ENCODE assay signal across 24 mouse cellular contexts in genomic region chr9:50904196-50904847, GRCm38 (mm10). TPM values are rescaled to one million over a fixed set of nuclear protein-coding genes. Genes with fewer than 3 reads are reported as not detected.
A peak's percentile ranks its signal among the peaks of the same experiment; 100 is the strongest.
DNase-seq lines count a peak whose midpoint lies in the region; TF ChIP-seq lines count a peak whose summit lies in the region.
"Had no signal": no experiment of that assay in that cellular context is flagged by ENCODE, and none has a peak within 500 bp of the region (broad histone marks: within the 10 kb centered on the region; RNA-seq: fewer than 3 reads in every experiment).

No protein-coding gene starts in this region.

- peaks cover 14% of the 10 kb centered on the region for H3K4me1 ChIP-seq in spleen, adult 2 months (ENCODE audit: control insufficient read depth, insufficient read depth, insufficient read length)
- peaks cover 13 to 39% of the 10 kb centered on the region in 2 experiments for H3K4me1 ChIP-seq in CH12.LX (ENCODE audit: control insufficient read depth in 1 of 2, insufficient read depth in 2 of 2)
- H3K4me1 ChIP-seq: forebrain, embryonic 12.5 days had no signal

- no peak overlapping the region for H3K9ac ChIP-seq in CH12.LX (ENCODE audit: insufficient read depth, low read depth)
- H3K9ac ChIP-seq: embryonic facial prominence, embryonic 13.5 days; forebrain, embryonic 12.5 days; limb, embryonic 13.5 days; liver, embryonic 14.5 days; lung, embryonic 14.5 days; midbrain, embryonic 15.5 days had no signal

- no peak for DNase-seq in spleen, adult 2 months (ENCODE audit: low read depth in 1 of 2, low spot score in 2 of 2)
- no peak for DNase-seq in spleen, postnatal 10 days (ENCODE audit: low spot score in 2 of 2)
- DNase-seq in A20 (ENCODE audit: low read depth, low spot score) = peak; percentile 37
- DNase-seq in CH12.LX (ENCODE audit: extremely low read depth) = peak; percentile 16
- DNase-seq in naive thymus-derived CD4-positive, alpha-beta T cell, adult 2 months (ENCODE audit: low read depth) = peak; percentile 31
- no peak for DNase-seq in gastrocnemius, postnatal 14 days
- no peak for DNase-seq in urinary bladder, postnatal 14 days (ENCODE audit: low spot score)
- no peak for DNase-seq in left cerebral cortex, postnatal 10 days (ENCODE audit: extremely low spot score in 1 of 2, low spot score in 2 of 2)
- DNase-seq: adrenal gland, postnatal 10 days; cerebellum, adult 2 months; cerebellum, postnatal 25 days; embryo, embryonic 11 days; kidney, adult 18-20 months; lung, embryonic 14.5 days; lung, postnatal 36 days had no signal

- peak overlapping the region; percentile 49 for H3K27ac ChIP-seq in spleen, adult 2 months (ENCODE audit: insufficient read depth, low read length)
- peak overlapping the region; percentile 15; the same call in 1 of the 2 replicates for H3K27ac ChIP-seq in CH12.LX (ENCODE audit: insufficient read depth, low read depth)
- H3K27ac ChIP-seq: embryonic facial prominence, embryonic 13.5 days; forebrain, embryonic 12.5 days; heart, embryonic 10.5 days; kidney, postnatal 0 days; limb, embryonic 13.5 days; liver, embryonic 14.5 days; midbrain, embryonic 15.5 days had no signal

- WGBS in spleen, adult 2 months = 61% methylated on average over 6 of the region's 6 CpGs

- 0 out of 2 replicates have a peak, but pooled peaks cover 3% of the 10 kb centered on the region for H3K79me2 ChIP-seq in CH12.LX (replicated peaks; ENCODE audit: control insufficient read depth, extremely low read depth, insufficient read depth, poor library complexity, severe bottlenecking)

- dilution Hi-C loops in CH12.LX (cut with MboI; ENCODE audit: extremely low pct_ligation_motif_present, extremely low pct_unique_long_range_greater_than_20kb, low sequenced_read_pairs) = no loop called here

- H3K36me3 ChIP-seq in spleen, adult 2 months (ENCODE audit: control insufficient read depth, insufficient read depth, low read length) = peaks cover 3% of the 10 kb centered on the region; the same call in 1 of the 2 replicates
- peaks cover 6 to 32% of the 10 kb centered on the region in 2 experiments for H3K36me3 ChIP-seq in CH12.LX (replicated peaks in 1 of 2; ENCODE audit: control insufficient read depth in 1 of 2, insufficient read depth in 1 of 2, low read length in 1 of 2)
- H3K36me3 ChIP-seq: midbrain, embryonic 15.5 days had no signal

- intact Hi-C loops in gastrocnemius, postnatal 14 days (cut with DNase I; ENCODE audit: low total_unique reads) = no loop called here
- intact Hi-C loops in left cerebral cortex, postnatal 10 days (cut with DNase I) = no loop called here

- in situ Hi-C loops in CH12.LX (cut with MboI; ENCODE audit: low pct_ligation_motif_present, low pct_unique_long_range_greater_than_20kb, low sequenced_read_pairs) = no loop called here

- H3K4me2 ChIP-seq in CH12.LX (ENCODE audit: insufficient read depth, low read depth, poor library complexity, severe bottlenecking) = peak overlapping the region; percentile 84
- H3K4me2 ChIP-seq: embryonic facial prominence, embryonic 13.5 days; forebrain, embryonic 12.5 days; limb, embryonic 13.5 days; lung, embryonic 14.5 days; midbrain, embryonic 15.5 days had no signal

- no peak overlapping the region for H3K4me3 ChIP-seq in spleen, adult 2 months (ENCODE audit: extremely low read depth, insufficient read depth, insufficient read length)
- H3K4me3 ChIP-seq in CH12.LX (replicated peaks in 1 of 3; ENCODE audit: low read depth in 2 of 3, low read length in 2 of 3, poor library complexity in 1 of 3) = peak overlapping the region in 1 of 3 experiments; percentile 15
- H3K4me3 ChIP-seq: embryonic facial prominence, embryonic 13.5 days; erythroblast, embryonic 14.5 days; forebrain, embryonic 12.5 days; heart, embryonic 10.5 days; limb, embryonic 13.5 days; midbrain, embryonic 15.5 days; myocyte had no signal

- H3K9me3 ChIP-seq in CH12.LX (replicated peaks; ENCODE audit: low read length) = no peaks in the 10 kb centered on the region
- H3K9me3 ChIP-seq: embryonic facial prominence, embryonic 13.5 days; forebrain, embryonic 12.5 days; heart, embryonic 10.5 days; limb, embryonic 13.5 days; midbrain, embryonic 15.5 days had no signal

- no peak for TF ChIP-seq EP300 in CH12.LX (IDR thresholded peaks at IDR 0.05; ENCODE audit: low read length)

- TF ChIP-seq RAD21 in CH12.LX (IDR thresholded peaks at IDR 0.05; ENCODE audit: low read depth, low read length) = no peak

- no peak for TF ChIP-seq POLR2A in spleen, adult 2 months (IDR thresholded peaks at IDR 0.05; ENCODE audit: low read depth, low read length)
- no peak for TF ChIP-seq POLR2A in CH12.LX (IDR thresholded peaks at IDR 0.05; ENCODE audit: low read depth, low read length)

- no peak for TF ChIP-seq CTCF in spleen, adult 2 months (IDR thresholded peaks at IDR 0.05; ENCODE audit: extremely low read depth, insufficient read depth, insufficient read length, insufficient replicate concordance)
- no peak for TF ChIP-seq CTCF in CH12.LX (conservative IDR thresholded peaks at IDR 0.05 in 1 of 2, IDR thresholded peaks at IDR 0.05 in 1 of 2; ENCODE audit: low read depth in 2 of 2, low read length in 2 of 2)

- H3K27me3 ChIP-seq in spleen, adult 2 months (ENCODE audit: control insufficient read depth, insufficient read depth, low read length) = no peaks in the 10 kb centered on the region
- no peaks in the 10 kb centered on the region for H3K27me3 ChIP-seq in CH12.LX (replicated peaks)
- H3K27me3 ChIP-seq: embryonic facial prominence, embryonic 13.5 days; forebrain, embryonic 12.5 days; limb, embryonic 13.5 days; midbrain, embryonic 15.5 days had no signal

TF ChIP-seq in CH12.LX, 34 proteins besides CTCF, POLR2A, EP300 and RAD21:
- TF ChIP-seq TBP (conservative IDR thresholded peaks at IDR 0.05; ENCODE audit: low read depth, low read length) (no peak), IRF4 (IDR thresholded peaks at IDR 0.05; ENCODE audit: low read depth, low read length) (peak; percentile 49; the same call in 1 of the 2 replicates)

RNA-seq across cellular contexts. Expression of gene Ppp2r1b, which starts 59.2 kb away (rescaled TPM):
- 8.6 and 10.2 TPM in 2 replicates for polyA plus RNA-seq in spleen, adult 2 months (2012; rRNA removed)
- total RNA-seq in CH12.LX (2012; rRNA removed) (42.1 and 54.9 TPM in 2 replicates), CH12.LX (2014; rRNA removed) (39.3 and 39.6 TPM in 2 replicates)
- polyA plus RNA-seq in CH12.LX (2012; ENCODE audit: insufficient read length, low read depth) = 63.6 and 66.6 TPM in 2 replicates
- 1 to 10 TPM; 5.5 to 5.8 TPM for total RNA-seq in gastrocnemius, postnatal 14 days (2021)
- total RNA-seq in left cerebral cortex, postnatal 10 days (2021) = 10 to 100 TPM; 21.1 to 23.2 TPM

Comparison
In these comparisons a context has a peak if more than half of its experiments do, and no peak if none do; other contexts are left out.
1. DNase-seq: peak in A20 (single experiment), CH12.LX (single experiment) and naive thymus-derived CD4-positive, alpha-beta T cell, adult 2 months (single experiment); none in spleen, adult 2 months (0 of 2), spleen, postnatal 10 days (0 of 2), gastrocnemius, postnatal 14 days (single experiment), urinary bladder, postnatal 14 days (single experiment) and left cerebral cortex, postnatal 10 days (0 of 2).